Mouse (Mus musculus) megakaryocyte, adult 5-6 weeks (primary cell): ENCODE results near the gene Th. TPM values are rescaled to one million over a fixed set of nuclear protein-coding genes. Genes with fewer than 3 reads are reported as not detected.
A peak's percentile ranks its signal among the peaks of the same experiment; 100 is the strongest.

Experiments
- ATAC-seq: 2 replicates; pipeline ENCODE4 v1.8.0; 2016; ENCODE audit warnings: mild to moderate bottlenecking, inconsistent platforms; ENCODE audit not compliant: poor library complexity, severe bottlenecking
- total RNA-seq, 2 experiments: library from RNA; stranded (forward) in 1 of 2; stranded (reverse) in 1 of 2; fragments of 153-499, 151-499 nt in 1 of 2; fragments of 221-1000, 200-1000 nt in 1 of 2; gene quantifications; 2 replicates each; pipeline versions ENCODE4 v1.2.3 to v1.2.4; 2015 to 2017

The Th gene
- total RNA-seq, 2 experiments from 2014 or later = not detected

DNA sequence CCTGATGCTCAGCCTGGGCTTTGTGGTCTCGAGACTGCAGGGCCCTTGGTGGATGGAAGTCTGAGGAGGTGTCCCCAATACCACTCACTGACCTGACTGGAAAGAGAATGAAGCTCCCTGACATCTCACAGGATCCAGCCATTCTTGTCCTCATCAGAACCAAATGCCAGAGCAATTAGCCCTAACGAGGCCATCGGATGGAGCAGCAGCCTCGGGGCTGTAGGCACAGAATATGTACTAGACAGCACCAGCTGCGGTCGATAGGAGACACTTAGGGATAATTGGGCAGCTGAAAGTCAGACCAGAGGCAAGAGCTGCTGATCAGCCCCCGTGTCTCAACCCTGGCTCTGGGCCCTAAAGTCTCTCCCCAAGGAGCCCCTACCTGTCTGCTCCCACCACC, 26.6 kb downstream of the Th start:
- ATAC-seq = no peak

- ATAC-seq = no peak
These were observed 28.0 kb downstream of the Th start for GRCm38 (mm10) chr7:142902931-142903330.

DNA sequence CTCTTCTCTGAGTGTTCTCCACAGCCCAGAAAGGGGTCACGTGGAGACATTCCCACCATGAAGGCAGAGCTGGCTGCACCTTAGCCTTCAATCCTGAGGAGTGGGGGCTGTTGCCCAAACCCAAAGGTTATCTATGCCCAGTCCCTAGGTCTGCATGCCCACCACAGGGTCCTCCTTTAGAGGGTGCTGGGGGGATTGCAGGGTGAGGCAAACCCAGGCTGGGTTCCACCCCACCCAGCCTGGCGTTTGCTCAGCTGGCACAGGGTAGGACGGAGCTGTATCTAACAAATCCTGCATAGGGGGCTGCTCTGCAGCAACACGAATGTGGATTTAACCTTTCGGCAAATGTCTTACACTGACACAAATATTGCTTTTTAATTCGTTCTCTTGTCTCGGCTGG, 29.2 kb downstream of the Th start:
- no peak for ATAC-seq

DNA sequence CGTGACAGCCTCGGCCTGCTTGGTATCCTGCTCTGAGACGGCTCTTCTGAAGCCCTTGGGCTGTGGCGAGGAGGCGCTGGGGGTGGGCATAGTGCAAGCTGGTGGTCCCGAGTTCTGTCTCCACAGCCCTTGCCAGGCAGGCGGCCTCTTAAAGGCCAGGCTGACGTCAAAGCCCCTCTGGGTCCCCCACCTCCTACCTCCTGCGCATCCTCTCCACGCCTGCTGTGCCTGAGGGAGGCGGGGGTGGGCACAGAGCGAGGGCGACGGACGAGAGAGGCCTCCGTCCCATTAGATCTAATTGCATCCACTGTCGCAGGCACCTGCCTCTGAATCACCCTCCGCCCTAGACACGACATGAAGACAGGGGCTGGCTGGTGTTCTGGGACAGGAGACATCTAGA, 31.1 kb downstream of the Th start:
- ATAC-seq = no peak

DNA sequence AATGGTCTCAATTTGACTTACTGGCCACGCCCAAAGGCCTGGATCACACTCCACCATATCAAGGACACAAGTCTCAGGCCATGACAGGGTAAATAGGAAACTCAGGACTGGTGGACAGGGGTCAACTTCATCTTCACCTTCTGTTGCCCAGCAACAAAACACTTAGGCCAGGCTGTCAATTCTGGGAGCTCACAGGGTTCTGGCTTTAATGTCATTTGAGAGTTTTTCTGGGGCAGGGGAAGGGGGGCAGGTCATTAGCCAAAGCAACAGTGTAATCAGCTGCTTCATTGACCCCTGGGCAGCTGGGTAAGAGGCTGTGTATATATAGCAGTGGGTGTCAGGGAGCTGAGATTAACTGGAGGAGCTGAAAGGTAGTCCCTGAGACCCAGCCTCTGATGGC, 33.5 kb downstream of the Th start:
- ATAC-seq = no peak

- ATAC-seq = no peak
These were observed 34.8 kb downstream of the Th start for GRCm38 (mm10) chr7:142895901-142896665.

- ATAC-seq = no peak
These were observed 35.6 kb downstream of the Th start for GRCm38 (mm10) chr7:142895223-142895840.

GRCm38 (mm10) chr7:142894669-142895068, 36.3 kb downstream of the Th start:
- ATAC-seq = peak; percentile 94

DNA sequence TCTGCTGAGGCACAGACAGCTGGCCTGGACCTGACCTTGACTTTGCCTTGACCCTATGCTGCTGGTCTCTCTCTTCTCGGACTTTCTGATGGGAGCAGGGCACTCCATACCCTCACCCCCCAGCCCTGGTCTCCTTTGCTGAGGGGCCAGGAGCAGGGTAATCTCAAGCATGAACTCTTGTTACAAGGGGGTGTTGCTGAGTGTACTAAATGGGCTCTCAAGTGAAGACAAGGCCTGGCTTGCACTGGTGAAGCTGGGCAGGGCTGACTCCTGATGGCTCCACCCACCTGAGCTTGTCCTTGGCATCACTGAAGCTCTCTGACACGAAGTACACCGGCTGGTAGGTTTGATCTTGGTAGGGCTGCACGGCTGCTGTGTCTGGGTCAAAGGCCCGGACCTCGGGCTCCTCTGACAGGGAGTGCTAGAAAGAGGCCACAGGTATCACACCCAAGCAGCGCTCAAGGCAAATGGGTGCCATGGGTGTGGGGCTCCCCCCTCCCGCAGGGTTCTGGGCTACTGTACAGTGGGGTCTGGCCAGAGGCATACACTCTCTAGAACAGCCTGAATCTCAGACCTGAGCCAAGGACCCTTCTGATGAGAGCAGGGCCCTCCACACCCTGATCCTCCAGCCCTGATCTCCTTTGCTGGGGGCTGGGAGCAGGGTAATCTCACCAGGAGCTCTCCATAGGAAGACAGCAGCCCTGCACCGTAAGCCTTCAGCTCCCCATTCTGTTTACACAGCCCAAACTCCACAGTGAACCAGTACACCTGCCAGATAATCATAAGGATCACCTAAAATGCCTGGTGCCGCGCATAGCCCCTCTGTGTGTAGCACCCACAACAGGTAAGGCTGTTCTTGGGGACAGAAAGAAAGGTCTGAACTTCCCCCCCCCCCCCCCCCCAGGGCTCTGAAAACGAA, 36.9 kb downstream of the Th start:
- no peak for ATAC-seq

DNA sequence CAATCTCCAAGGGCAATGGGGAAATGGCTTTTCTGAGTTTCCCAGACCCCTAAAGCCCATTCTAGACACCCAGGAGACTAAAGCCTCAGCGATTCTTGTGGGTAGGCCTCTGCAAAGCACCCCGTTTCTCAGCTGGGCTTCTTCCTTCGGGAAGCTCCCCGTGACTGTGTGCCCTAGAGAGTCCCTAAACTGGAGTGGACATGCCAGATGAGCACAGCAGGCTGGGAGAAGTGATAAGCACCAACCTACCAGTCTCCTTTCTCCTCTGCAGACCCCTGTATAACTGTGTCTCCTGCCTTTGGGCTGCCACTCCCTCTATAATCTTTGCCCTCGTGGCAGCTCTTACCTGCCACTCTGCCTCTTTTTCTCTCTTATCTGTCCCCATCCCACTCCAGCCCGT, 37.6 kb downstream of the Th start:
- no peak for ATAC-seq

- no peak for ATAC-seq
These were observed 61.3 kb downstream of the Th start for GRCm38 (mm10) chr7:142869419-142870163.

DNA sequence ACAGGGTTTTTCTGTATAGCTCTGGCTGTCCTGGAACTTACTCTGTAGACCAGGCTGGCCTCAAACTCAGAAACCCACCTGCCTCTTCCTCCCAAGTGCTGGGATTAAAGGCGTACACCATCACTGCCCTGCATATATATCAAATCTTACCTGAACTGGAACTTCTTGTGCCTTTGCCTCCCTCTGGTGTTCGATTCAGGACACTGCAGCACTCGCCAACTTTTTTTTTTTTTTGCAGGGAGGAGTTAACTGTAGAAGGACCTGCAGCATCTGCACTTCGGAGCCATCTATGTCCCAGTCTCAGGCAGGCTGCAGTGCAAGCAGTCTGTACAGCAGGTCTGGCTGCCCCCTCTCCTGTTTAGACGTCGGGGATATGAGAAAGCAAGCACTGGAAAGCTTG, 80.2 kb downstream of the Th start:
- ATAC-seq = peak; percentile 76

Other genes with a start within 250 kb of the Th start
- gene Ins2, start 187.7 kb downstream of the Th start, total RNA-seq (2015) = not detected in 2 replicates
- not detected in 2 replicates for gene Ins2, start 187.7 kb downstream of the Th start, total RNA-seq (2017)
- gene Ascl2, start 38.1 kb upstream of the Th start, total RNA-seq (2015) = 0.96 and 1.1 TPM in 2 replicates
- 0.40 and 2.9 TPM in 2 replicates for gene Ascl2, start 38.1 kb upstream of the Th start, total RNA-seq (2017)
- gene Tspan32, start 73.9 kb upstream of the Th start, total RNA-seq (2015) = 60.9 and 70.4 TPM in 2 replicates
- gene Tspan32, start 73.9 kb upstream of the Th start, total RNA-seq (2017) = 45.6 and 47.0 TPM in 2 replicates
- 17.2 and 20.3 TPM in 2 replicates for gene Cd81, start 121.6 kb upstream of the Th start, total RNA-seq (2015)
- 22.5 and 25.3 TPM in 2 replicates for gene Cd81, start 121.6 kb upstream of the Th start, total RNA-seq (2017)
- 14.0 and 19.2 TPM in 2 replicates for gene Tssc4, start 138.1 kb upstream of the Th start, total RNA-seq (2015)
- gene Tssc4, start 138.1 kb upstream of the Th start, total RNA-seq (2017) = 17.7 and 20.5 TPM in 2 replicates
- gene Trpm5, start 163.5 kb upstream of the Th start, total RNA-seq (2015) = not detected in 2 replicates
- not detected in 2 replicates for gene Trpm5, start 163.5 kb upstream of the Th start, total RNA-seq (2017)
- not detected in 2 replicates for gene Kcnq1, start 175.2 kb upstream of the Th start, total RNA-seq (2015)
- not detected in 2 replicates for gene Kcnq1, start 175.2 kb upstream of the Th start, total RNA-seq (2017)